Mouse (Mus musculus): ENCODE measurements at regions not wholly inside any gene's neighbourhood (a gene's known extent, or its start where the extent isn't known, plus 50 kb on each side); places are given as distances from the start of the nearest gene placed in this dataset.
A peak's percentile ranks its signal among the peaks of the same experiment; 100 is the strongest.

DNA sequence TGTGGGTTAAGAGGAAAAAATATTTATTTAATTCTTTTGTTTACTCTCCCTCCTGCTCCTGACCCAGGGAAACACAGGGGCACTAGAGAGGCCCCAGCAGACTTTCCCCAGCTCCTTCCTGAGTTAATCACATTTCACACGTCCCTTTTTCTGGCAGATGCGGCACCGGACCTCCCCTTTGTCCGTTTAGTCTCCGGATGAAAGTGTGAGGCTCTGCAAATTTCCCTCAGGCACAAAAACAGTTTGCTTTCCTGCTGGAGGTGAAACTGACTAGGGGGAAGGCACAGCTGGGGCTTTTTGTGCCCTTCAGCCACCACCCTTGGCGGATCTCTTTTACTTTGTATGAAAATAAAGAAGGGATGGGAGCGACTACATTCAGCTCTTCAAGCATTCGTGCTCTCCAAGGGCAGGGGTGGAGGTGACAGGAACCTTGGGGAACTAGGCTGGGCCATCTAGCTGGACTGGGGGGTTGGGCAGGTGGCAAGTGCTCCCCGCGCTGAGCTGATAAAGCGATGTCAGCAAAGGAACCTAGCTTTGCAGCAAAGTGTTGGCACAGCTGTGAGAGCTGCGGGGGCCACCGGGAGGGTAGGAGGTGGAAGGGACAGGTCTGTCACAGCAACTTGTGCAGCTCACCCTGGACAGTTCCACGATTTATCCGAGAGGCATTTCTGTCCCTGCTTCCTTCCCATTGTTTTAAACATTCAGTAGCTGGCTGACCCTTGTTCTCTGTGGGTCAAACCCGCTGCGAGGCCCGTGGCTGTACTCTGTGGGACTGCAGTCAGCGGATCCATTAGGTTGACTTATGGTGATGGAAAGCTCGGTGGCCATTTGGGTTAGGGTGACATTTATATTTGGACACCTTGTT is 329.6 kb downstream of the Ttll7 start:
- no peak for DNase-seq

DNA sequence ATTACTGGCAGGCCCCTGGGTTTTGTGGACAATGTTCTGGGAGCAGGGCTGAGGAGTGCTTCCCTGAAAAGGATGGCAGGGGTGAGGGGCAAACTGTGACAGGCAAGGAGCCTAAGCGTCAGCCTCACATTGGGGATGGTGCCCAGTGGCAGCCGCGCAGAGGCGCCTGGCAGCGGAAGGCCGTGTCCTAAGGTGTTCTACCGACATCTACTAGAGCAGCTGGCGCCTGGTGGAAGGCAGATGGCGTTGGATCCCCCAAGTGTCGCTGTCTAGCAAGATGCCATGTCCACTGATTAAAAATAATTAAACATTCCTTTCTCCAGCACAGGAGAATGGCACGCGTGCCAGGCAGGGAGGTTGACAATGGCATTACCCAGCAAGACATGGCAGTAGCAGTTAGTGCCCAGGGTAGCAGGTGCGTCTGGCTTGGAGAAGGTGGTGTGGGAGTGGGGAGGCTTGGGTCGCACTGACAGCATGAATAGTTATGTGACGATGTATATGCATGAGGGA is 330.3 kb downstream of the Ttll7 start:
- no peak for DNase-seq

DNA sequence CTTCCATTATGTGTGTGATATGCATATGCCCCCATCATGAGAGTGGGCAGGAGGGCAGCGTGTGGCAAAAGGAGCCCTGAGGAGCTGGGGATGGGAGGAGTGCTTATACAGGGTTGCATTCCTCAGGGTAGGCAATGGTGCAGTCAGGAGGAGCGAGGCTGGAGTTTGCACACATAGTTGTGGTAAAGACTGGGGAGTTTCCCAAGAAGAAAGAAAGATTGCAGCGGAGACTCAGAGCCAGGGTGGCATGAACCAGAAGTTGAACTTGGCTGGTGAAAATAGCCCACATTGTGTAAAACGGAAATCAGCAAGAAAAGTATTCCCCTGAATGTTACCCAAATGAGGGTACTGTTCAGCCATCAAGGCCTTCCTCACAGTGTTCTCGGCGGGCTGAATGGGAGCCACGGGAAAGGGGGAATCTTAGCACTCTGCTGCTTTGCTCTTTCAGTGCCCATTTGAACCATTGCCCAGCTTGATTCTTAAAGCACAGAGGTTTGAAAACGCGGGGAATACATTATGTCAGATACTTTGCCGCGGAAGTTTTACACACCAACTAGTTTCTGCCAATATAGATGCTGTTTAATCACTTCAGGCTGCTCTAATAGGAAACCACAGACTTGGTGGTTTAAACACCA is 331.6 kb downstream of the Ttll7 start:
- no peak for DNase-seq

DNA sequence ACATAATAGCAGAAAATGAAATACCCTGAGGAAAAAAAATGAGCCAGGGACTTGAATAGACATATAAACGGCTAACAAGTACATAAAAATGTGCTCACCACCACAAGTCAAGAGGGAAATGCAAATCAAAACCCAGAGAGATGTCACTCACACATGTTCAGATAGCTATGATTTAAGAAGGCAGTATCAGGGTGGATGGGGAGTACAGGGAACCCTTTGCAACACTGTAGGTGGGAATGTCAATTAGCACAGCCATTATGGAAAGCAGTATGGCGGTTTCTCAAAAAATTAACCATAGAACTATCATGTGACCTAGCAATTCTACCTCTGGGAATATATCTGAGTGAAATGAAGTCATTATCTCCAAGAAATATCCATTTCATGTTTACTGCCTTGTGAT is 337.6 kb downstream of the Ttll7 start:
- DNase-seq = no peak

DNA sequence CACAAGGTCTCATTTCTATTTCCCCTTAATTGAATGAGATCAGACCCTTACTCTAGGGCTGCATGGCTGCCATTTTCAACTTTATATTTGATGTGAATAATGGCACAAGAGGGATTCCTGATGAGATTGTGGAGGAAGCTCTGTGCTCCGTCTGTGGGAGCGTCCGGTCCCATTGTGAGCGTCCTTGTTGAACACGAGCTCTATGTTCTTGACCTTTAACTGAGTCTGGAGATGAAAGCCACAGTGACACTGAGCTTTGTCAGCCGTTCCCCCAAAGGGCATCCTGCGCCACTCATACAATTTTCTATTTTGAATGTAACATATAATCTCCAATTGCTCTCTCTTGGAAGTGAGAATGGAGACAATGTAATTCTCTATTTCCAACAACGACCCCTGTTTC is 344.5 kb downstream of the Ttll7 start:
- no peak for DNase-seq

DNA sequence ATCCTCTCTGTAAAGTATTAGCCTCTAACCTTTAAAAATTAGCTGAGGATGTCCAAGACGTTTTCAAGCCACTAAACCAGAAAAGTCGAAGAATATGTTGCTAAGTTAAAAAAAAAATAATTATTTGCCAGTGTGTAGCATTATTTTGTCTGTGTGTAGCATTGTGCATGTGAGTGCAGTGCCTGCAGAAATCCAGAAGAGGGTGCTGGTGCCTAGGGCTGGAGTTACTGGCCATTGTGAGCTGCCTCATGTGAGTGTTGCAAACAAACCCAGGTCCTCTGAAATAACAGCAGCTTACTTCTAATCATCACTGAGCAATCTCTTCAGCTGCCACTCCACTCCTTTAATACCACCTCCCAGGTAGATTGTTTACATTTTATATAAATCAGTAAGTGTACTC is 345.0 kb downstream of the Ttll7 start:
- DNase-seq = no peak

DNA sequence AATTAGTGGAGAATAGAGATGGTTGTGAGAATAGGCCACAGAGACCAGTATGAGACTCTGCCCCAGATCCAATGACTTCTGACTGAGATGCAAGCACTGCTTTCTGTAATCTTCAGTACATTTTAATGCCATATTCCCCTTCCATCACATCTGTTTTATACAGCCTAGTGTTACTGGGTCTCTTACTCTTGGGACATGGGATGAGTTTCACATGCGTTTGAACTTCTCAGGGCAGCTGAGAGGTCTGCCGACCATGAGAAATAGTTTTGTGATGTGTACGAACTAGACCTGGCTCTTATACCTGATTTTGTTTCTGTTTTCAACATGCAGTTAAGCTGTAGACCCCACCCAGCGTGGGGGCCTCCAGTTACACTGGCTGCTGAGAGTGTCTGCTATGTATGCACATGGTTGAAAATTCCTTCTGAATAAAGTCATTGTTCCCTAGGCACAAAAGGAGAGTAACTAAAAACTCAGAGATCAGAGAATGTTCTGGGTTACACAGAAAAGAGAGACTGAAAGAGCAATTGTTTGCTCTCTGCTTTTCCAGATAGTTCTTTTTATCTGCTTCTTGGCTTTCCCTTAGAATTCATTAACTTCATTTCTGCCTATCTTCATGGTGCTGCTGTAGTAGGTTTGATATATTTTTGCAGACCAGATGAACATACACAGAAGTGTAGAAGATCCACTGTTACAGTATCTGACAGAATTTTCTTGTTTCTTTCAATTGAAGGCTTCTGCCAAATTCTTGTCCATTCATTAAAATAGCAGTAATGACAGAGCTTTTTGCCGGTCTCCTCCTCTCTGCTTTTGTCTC is 359.2 kb downstream of the Ttll7 start:
- no peak for DNase-seq

DNA sequence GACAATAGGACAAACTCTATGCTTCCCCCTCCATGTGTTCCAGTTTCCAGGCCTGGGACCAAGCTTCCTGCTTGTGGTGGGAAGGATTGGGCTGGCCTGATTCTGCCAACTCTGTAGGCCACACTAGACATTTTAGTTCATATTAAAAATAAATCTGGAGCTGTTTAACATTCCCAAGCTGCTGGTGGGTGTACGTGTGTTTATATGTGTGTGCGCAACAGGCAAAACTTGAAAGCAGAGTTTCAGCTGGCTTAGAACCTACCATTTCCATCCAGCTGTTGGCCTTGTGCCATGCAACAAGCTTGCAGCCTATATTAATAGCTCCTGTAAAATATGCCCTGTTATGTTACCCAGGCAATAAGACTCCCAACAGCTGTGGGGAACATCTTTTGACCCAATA is 376.5 kb downstream of the Ttll7 start:
- peak; percentile 38 for DNase-seq

DNA sequence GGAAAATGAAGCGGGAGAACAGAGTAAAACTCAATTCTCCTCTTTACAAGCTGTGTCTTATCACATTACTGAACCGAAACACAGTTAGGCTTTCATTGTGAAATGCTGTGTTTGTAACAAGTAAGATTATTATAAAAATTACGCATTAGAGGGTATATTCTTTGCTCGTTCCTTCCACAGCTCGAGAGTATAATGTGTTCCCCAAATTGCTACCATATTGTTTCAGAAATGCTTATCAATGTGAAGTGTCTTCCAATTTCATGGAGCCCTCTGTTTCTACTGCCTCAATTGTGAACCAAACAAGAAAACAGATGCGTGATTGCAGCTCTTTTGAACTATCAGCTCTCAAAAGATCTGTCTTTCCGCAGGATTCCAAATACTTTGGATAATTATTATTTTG is 378.4 kb downstream of the Ttll7 start:
- no peak for DNase-seq

DNA sequence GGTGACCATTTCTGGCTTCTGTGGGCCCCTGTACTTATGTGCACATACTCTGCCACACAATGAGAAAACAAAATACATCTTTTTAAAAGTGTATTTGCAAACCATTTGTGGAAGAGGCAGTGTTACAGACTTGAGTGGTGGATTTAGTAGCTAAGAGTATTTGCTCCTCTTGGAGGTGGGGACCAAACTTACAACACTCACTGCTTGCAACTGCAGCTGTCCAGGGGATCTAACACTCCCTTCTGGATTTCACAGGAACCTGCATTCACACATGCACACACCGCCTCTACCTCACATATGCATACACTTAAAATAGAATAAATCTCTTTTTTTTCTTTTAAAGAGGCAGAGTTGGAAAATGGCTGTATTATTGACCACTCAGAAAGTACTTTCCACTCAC is 386.2 kb downstream of the Ttll7 start:
- DNase-seq = no peak

DNA sequence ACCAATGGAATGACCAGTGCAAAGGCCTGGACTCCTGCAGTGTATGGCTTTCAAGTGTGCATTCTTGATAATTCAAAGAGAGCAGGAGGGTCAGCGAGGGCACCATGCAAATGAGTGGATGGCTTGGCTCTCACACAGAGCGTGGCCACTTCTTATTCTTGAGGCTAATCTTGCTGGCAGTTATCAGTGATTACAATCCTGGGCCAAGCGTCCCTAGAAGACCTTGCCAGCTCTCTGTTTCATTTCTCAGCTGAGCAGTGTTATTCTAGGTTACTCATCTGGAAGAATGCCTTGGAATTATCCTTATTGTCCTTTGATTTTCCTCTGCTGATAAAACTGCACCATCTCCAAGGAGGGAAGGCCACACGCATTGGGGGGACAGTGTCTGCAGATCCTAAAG is 388.5 kb downstream of the Ttll7 start:
- DNase-seq = peak; percentile 6

DNA sequence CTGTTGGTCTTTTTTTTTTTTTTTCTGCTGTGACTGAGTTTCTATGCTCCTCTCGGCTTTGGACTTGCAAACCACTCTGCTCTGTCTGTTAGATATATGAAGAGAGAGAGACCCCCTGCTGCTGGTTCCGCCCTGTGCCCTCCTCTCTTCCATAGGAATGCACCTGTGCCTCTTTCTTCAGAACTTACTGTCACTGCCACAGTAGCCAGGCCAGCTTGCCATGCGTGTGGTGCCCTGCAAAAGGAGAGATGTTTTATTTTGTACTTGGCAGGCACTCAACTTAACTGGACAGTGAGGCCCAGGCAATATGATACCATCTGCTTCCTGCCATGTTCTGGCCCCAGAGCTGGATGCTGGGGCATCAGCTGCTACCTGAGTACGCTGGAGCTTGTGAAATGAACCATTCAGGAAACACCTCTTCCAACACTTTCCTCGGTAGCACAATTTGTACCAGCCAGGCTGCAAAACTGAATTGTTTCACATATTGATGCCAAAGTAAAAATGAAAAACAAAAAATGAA is 392.8 kb downstream of the Ttll7 start:
- DNase-seq = no peak

DNA sequence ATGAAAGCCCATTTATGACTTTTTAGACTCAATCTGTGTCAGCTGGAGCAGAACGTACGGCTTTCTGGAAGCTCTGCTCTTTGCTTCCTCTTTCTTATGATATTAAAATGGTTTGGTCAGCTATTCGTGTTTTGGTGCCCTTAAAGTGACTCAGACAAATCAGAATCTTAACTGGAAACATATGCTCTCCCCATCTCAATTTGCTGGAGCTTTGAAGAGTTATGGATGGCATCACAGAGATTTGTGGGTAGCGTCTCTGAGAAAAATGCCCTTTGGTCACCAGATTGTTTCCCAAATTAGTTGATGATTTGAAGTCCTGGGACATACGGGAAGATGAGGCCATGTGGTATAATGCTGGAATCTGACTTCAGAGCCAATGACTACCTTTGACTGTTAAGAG is 394.0 kb downstream of the Ttll7 start:
- no peak for DNase-seq

DNA sequence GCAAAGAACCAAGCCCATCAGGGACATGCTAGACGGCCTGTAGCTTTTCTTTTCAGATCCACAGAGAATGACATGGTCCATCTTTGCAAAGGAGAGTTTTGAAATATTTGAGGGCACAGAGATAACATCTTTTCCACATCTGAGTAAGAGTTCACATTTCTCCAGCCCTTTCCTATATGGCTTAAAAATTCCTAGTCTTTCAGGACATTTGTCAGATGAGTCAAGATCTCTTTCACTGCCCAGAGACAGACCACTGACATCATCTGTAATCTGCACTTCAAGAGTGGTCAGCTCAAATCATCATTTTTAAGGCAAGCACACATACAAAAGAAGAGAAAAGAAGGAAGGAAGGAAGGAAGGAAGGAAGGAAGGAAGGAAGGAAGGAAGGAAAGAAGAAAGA is 397.3 kb downstream of the Ttll7 start:
- no peak for DNase-seq

DNA sequence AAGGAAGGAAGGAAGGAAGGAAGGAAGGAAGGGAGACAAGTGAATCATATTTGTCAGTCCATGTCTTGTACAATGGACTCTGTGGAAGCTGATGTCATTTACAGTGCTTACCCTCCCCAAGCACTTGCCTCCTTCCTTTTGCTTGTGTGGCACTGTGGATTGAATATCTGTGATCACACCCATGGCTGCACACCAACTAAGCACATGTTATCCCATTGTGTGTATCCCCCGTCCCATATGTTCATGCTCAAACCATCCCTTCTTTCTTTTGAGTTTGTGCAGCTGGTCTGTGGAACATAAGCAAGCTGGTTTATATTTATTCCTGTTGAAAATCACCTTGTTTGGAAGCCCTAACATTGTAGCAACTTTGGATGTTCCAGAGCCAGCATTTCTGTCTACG is 397.7 kb downstream of the Ttll7 start:
- DNase-seq = no peak

DNA sequence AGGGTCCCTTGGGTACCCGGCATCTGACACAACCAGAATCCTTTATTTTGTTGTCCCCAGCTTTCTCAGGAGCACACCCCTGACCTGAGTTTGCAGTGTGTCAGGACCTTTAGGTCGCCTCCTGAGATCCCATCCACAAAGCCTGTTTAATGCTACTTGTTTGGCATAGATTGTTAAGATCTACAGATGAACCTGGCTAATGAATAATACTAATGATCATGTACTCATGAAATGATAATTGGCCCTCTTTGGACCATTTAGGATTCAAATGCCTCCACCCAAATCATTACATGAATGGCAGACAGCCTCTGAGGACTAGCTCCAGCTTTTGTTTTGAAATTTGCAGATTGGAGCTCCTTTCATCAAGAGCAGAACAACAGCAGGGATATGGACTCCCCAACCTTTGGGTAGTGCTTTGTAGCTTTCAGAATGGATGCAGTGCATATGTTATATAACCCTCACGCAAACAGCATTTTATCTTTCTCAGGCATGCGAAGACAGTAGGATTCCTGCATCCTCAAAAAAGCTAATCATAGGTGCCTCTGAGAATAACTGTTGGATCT is 400.1 kb downstream of the Ttll7 start:
- no peak for DNase-seq

DNA sequence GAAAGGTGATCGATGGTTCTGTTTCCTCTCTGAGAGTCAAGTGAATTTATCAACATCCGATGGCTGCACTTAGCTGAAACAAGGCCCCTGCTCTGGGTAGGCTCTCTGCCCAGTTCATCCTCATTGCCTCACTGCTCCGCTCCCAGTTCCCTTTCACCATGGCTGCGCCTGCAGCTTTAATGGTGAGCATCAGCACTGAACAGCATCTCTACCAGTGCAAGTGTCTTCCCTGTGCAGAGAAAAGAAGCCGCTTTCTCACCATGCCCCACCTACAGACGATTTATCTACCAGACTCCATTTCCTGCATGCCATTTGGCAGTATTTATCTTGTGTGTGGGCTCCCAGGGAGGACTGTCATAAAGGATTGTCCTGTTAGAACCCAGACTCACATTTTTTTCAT is 400.6 kb downstream of the Ttll7 start:
- no peak for DNase-seq

DNA sequence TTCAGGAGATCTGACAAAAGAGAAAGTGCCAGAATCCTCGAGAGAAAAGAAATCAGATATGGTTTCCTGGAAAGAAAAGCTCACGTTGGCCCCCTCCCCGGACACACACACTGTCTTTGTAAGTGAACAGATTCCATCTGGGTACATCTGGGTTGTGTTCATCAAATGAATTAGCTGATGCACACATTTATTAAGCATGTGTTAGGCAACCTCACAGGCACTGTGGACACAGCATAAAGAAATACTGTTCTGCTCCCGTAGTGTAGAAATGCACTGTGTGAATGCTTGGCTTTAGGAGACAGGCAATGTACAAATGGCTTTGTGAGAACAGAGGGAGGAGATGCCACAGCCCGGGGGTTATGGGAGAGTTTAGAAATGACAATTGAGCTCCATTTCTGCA is 402.3 kb downstream of the Ttll7 start:
- DNase-seq = no peak

DNA sequence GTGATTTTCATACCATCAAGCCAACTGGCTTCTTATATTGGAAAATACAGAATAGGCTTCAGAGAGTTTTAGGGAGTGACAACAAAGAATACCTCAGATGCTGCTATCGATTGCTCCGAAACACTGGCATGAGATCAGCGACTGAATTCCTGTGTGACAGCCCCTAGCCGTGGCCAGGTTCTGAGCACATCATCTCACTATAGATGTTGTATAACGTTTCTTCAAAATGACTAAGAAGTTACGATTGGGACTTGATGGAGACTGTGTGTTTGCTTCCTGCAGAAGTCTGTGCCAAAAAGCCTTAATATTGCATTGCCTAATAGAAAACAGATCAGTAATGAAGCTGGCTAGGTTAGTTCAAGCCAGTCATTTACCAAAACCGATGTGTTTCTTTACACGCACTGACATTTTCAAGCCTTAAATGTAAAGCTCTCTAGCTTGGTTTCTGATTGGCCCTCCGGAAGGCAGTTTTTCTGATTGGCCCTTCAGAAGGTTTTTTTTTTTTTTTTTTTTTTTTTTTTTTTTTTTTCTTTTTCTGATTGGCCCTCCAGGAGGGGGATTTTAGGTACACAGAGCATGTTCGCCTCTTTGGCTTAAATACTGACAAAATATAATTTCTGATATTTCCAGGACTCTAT is 408.9 kb downstream of the Ttll7 start:
- DNase-seq = no peak

DNA sequence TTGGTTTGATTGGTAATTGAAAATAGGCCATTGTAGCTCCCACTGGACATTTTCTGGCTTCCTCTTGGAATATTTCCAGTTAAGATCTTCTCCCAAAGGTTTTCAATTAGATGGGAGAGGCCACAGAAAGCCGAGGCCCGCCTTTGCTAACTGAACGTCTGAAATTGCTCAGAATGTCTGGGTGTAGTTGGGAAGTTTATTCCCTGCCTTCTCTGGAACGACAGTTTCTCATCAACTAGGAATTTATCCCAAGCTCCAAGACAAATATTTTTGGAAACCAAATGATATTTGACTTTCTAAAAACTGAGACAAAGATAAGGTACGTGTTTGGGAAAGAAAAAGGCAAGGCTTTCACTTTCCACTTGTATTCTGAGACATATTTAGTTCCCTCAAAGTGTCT is 414.4 kb downstream of the Ttll7 start:
- DNase-seq = peak; percentile 1

DNA sequence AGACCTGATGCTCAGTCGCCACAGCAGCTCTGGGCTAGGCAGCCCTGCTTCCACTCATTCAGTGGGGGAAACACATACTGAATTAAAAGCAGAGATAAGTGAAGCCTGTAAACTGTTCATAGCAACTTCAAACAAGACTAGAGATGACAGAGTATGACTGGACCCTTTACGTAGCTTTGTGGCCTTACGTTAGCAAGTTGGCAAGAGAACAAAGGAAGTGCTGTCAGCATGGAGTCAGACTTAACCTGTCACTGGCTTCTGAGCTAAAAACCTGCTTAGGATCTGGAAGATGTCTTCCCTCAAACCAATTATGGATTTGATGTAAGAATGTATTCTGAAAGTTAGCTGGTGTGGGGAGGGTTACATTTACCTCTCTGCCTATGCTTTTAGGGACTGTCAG is 421.3 kb downstream of the Ttll7 start:
- no peak for DNase-seq

DNA sequence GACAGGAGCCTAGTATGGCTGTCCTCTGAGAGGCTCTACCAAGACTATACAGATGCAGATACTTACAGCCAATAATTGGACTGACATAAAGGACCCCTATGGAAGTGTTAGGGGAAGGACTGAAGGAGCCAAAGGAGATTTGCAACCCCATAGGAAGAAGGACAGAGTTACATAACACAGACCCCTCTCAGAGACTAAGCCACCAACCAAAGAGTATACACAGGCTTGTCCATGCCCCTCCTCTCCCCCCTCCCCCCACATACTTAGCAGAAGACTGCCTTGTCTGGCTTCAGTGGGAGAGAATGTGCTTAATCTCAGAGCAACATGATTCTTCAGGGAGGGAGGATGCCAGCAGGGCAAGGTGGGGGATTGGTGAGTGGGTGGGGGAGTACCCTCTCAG is 426.4 kb downstream of the Ttll7 start:
- DNase-seq = no peak

DNA sequence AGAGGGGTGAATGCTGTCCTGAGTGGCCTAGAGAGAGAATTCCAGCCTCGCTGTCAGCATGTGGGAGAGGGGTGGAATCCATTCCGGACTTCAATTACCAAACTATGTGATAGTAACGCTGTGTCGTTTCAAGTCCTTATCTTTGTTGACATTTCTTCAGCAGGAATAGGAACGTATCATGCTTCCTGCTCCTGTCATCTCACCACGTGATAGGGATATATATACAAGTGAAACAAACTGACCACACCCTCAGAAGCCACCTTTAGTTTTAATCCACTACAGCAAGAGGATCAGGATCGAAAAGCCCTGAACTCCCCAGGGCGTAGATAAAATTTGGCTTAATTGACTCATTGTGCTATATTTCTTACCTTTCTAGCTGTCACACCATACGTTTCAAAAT is 431.6 kb downstream of the Ttll7 start:
- no peak for DNase-seq
